Mouse (Mus musculus) limb, embryonic 11.5 days (tissue): ENCODE measurements around the gene Smim24. TPM values are rescaled to one million over a fixed set of nuclear protein-coding genes. Genes with fewer than 3 reads are reported as not detected.

Source experiments
- ATAC-seq: fragments of 200-750 bp; cut with Nextera tagmentation; 2 replicates; pipeline ENCODE4 v1.8.0; 2017; ENCODE audit warnings: low read depth; ENCODE audit not compliant: insufficient number of reproducible peaks, low FRiP score, low TSS enrichment
- DNase-seq: peaks from one replicate; pipeline ENCODE4 v3.0.0-alpha.2; 2015; ENCODE audit warnings: low spot score
- H3K27ac ChIP-seq: fragments of 300-500 bp; sonication (generic); replicated peaks from 2 replicates; pipeline ENCODE4 v1.5.1; 2014; ENCODE audit warnings: low read depth, mild to moderate bottlenecking, low read length
- H3K27me3 ChIP-seq: fragments of 300-500 bp; sonication (generic); 2 replicates; pipeline ENCODE4 v1.6.1; 2014; ENCODE audit warnings: mild to moderate bottlenecking, low read length, mixed read lengths; ENCODE audit not compliant: control insufficient read depth, insufficient read depth
- H3K36me3 ChIP-seq: fragments of 300-500 bp; sonication (generic); 2 replicates; pipeline ENCODE4 v1.6.1; 2014; ENCODE audit warnings: mild to moderate bottlenecking, low read length, moderate library complexity, mixed read lengths; ENCODE audit not compliant: control insufficient read depth, insufficient read depth
- H3K4me1 ChIP-seq: fragments of 300-500 bp; sonication (generic); 2 replicates; pipeline ENCODE4 v1.6.1; 2014; ENCODE audit warnings: low read length, mixed read lengths; ENCODE audit not compliant: control insufficient read depth, insufficient read depth
- H3K4me2 ChIP-seq: fragments of 300-500 bp; sonication (generic); 2 replicates; pipeline ENCODE4 v1.6.1; 2014; ENCODE audit warnings: low read depth, mild to moderate bottlenecking, moderate library complexity; ENCODE audit not compliant: severe bottlenecking
- H3K4me3 ChIP-seq: fragments of 300-500 bp; sonication (generic); 2 replicates; pipeline ENCODE4 v1.5.1; 2014; ENCODE audit warnings: low read depth, low read length
- H3K9ac ChIP-seq: fragments of 300-500 bp; sonication (generic); 2 replicates; pipeline ENCODE4 v1.6.1; 2014; ENCODE audit warnings: mild to moderate bottlenecking, low read length
- H3K9me3 ChIP-seq: fragments of 300-500 bp; sonication (generic); 2 replicates; pipeline ENCODE4 v1.6.1; 2016; ENCODE audit warnings: low read length; ENCODE audit not compliant: control insufficient read depth
- WGBS: fragments of 180-500 bp; shearing (Covaris S2); extraction: QIAGEN DNeasy Blood & Tissue Kit; methylation state at CpG from one replicate; pipeline ENCODE4 v1.1.7; 2014; 5-methylcytosine and 5-hydroxymethylcytosine counted together
- polyA plus RNA-seq: library from polyadenylated mRNA; unstranded; fragments of >200 nt; fragmentation: Nextera tagmentation; extraction: Ambion mirVana; gene quantifications from 2 replicates; pipeline ENCODE4 v1.2.1, GENCODE M21; 2014

Smim24 gene
- polyA plus RNA-seq, 1 experiment from 2014 or later, result 3.4 TPM

DNA sequence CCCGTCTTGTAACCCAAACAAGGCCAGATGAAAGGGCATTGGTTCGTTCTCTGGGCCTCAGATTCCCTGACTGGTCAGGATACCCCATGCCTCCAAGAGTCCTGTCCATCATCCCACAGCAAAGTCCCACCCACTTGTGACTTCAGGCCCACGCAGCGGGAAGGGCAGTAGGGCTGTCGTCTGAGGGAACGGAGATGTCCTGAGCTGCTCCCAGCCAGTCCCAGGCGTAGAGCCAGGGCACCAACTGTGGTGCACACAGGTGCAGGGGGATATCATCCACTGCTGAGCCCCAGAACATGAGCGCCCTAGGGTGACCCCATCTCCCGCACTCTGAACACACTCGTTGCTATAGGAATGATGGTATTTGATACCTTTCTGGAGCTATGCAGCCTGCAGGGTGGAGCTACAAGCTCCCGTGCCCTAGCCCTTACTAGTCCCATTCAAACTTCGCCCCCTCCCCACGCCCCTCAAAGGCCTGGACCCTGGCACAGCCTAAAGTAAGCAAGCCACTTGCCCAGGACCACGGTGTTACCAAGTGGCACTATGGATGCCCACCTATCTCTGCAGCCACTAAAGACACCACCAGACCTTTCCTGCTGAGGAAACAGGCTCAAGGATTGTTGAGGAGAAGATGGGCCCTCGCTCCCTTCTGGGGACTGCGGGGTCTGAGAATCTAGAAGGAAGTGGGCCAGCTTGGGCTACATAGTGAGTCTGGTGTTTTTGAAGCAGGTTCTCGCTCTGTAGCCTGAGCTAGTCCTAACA, 22.9 kb downstream of the Smim24 start:
- Histone ChIP-seq H3K4me3 (no peak overlapping the region), H3K9ac (peak overlapping the region; percentile 22; the same call in 1 of the 2 replicates), H3K27ac (0 out of 2 replicates have a peak overlapping the region, but pooled peaks have one; percentile 33), H3K9me3 (no peaks in the 10 kb centered on the region), H3K36me3 (no peaks in the 10 kb centered on the region), H3K4me2 (no peak overlapping the region), H3K27me3 (no peaks in the 10 kb centered on the region), H3K4me1 (peaks cover 49% of the 10 kb centered on the region)
- DNase-seq, result no peak
- WGBS, result 66% methylated on average over 17 of the region's 17 CpGs
- no peak for ATAC-seq

DNA sequence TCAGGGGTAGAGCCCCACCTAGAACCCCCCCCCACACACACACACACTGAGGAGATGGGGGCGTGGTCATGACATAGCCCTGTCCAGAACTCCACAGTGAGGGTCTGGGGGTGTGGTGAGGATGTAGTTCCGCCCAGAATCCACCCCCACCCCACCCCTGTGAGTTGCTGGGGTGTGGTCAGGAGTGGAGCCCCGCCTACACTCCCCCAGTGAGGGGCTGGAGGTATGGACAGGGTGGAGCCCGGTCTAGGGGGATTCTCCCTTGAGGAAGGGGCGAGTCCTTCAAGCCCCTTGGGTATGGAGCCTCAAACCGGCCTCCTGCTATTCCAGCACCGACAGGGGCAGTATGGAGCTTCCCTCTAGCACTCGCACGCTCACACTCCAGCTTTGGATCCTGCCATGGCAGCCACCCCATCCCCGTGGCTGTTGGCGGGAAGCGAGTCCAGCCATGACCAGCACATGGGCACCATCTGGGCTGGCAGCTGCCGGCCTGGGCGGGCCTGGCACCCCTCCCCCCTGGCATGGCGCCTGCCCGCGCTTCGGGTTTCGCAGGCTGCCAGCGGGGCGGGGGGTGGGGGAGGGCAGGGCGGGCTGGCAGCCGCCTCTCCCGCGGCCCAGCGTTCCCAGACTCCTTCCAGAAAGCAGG, 23.9 kb downstream of the Smim24 start:
- H3K4me1 ChIP-seq, result peaks cover 49% of the 10 kb centered on the region
- peak overlapping the region; percentile 52 for H3K9ac ChIP-seq
- no peaks in the 10 kb centered on the region for H3K36me3 ChIP-seq
- ATAC-seq (peak; percentile 70), DNase-seq (peak; percentile 83)
- H3K27me3 ChIP-seq, result no peaks in the 10 kb centered on the region
- no peaks in the 10 kb centered on the region for H3K9me3 ChIP-seq
- H3K4me2 ChIP-seq, result peak overlapping the region; percentile 72
- peak overlapping the region; percentile 30; the same call in 1 of the 2 replicates for H3K27ac ChIP-seq
- peak overlapping the region; percentile 28 for H3K4me3 ChIP-seq
- 2% methylated on average over 18 of the region's 26 CpGs for WGBS

DNA sequence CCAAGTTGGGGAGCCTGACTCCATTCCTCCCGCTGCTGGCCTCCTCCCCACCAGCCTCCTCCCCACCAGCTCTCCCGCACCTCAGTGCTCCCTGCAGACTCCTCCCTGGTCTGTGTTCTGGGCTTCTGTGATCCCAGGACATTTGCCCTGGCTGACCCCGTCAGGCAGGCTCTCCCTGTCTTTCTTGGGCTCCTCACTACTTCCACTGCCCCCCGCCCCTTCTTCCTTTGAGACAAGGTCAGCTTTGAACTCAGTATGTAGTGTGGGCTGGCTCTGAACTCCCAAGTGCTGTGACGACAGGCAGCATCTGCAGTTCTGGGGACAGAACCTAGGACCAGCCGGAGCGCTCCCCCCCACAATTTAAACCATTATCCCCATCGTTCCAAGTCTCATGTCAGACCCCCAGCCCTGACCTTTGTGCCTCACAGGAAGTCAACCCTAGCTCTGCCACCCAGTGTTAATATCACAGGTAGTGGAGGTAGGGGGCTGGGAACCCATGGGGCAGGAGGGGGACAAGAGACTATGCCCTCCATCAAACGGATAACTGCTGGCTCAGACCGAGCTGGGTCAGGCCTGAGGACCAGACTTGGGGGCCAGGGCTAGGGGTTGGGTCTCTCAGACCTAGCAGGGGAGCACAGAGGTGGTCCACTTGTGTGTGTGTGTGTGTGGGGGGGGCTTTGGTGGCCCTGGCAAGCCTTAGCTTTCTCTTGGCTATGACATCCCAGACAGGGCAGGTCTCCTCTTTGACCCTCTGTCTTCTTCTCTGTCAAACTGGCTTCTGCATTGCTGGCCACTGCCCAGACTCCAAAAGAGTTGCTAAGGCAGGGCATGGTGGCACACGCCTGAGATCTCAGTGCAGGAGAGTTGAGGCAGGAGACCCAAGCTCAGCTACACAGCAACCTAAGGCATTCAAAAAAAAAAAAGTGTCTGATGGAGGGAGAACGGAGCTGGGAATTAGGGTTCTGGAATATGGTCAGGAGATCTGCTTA, 24.7 kb downstream of the Smim24 start:
- Histone ChIP-seq H3K9ac (peak overlapping the region; percentile 52), H3K36me3 (no peaks in the 10 kb centered on the region), H3K4me1 (peaks cover 49% of the 10 kb centered on the region), H3K9me3 (no peaks in the 10 kb centered on the region), H3K4me3 (peak overlapping the region; percentile 28), H3K27ac (no peak overlapping the region; the same call in 1 of the 2 replicates), H3K4me2 (peak overlapping the region; percentile 72), H3K27me3 (no peaks in the 10 kb centered on the region)
- DNase-seq (no peak), ATAC-seq (no peak)
- WGBS, result 45% methylated on average over 12 of the region's 12 CpGs

DNA sequence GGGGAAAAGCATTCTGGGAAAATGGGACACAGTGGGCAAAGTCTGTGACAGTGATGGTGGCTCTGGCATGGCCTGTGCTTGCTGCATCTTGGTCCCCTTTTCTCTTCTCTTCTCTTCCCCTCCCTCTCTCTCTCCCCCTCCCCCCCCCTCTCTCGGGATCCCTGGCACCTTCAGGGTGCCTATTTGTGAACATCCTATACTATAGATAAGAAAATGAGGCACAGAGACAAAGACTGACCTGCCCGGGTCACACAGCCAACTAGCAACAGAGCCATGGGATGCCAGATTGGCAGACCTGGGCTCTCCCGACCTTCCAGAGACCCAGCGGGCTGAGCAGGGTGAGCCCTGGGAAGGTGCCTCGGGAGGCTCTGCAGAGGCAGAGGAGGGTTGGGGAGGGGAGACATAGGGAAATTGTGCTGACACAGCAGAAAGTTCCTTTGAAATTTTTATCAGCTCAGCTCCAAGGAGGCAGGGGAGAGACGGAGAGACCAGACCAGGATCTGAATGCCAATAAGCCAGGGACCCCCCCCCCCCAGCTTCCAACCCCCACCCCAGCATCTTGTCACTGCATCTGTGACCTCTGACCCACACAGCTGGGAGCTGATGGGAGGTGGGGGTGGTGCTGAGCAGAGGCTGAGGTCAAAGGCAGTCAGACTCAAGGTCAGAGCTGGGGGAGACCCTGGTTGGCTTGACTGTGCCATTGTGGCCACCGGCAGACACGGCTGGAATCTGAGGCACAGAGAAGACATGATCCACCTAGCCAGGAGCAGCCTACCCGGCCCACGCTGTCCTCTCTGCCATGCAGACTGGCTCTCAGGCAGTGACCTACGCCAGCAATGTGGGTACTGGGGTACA, 25.6 kb downstream of the Smim24 start:
- 39% methylated on average over 11 of the region's 11 CpGs for WGBS
- no peaks in the 10 kb centered on the region for H3K27me3 ChIP-seq
- ATAC-seq, result no peak
- no peak overlapping the region for H3K4me2 ChIP-seq
- peaks cover 46% of the 10 kb centered on the region for H3K4me1 ChIP-seq
- H3K9me3 ChIP-seq, result no peaks in the 10 kb centered on the region
- H3K36me3 ChIP-seq, result no peaks in the 10 kb centered on the region
- no peak for DNase-seq
- H3K9ac ChIP-seq, result no peak overlapping the region
- no peak overlapping the region for H3K4me3 ChIP-seq
- no peak overlapping the region for H3K27ac ChIP-seq

DNA sequence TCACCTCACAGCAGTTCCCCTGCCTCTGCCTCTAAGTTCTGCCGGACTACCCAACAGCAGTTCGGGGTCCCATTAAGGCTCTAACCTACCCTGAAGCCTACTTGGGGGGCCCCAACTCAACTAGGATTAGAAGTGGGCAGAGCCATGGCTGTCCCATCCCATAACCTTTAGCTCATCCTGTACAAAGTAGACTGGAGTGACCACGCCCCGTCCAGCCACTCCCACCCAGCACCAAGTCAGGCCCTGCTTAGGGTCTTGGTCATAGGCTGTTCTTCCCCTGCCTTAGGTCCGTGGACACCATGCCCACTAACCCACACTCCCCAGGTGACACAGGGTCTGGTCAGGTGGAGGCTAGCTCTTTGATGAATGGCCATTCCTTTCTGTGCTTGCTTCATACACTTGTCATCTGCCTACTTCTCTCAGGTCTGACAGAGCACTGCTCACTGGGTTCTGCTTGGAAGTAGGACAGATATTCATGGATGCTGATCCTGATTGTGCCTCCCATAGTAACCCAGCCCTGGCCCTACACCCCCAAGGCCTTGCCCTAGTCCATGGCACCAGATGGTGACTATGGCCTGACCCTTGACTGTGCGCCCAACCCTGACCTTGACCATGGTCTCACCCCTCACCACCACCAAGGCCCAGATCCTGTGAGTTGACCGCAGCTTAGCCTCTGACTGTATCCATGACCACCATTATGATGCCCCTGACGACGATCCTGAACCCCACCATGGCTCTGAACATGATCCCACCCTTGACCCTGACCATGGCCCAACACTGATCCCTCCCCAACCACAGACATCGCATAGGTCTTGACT, 26.5 kb downstream of the Smim24 start:
- 90% methylated on average over 10 of the region's 10 CpGs for WGBS

DNA sequence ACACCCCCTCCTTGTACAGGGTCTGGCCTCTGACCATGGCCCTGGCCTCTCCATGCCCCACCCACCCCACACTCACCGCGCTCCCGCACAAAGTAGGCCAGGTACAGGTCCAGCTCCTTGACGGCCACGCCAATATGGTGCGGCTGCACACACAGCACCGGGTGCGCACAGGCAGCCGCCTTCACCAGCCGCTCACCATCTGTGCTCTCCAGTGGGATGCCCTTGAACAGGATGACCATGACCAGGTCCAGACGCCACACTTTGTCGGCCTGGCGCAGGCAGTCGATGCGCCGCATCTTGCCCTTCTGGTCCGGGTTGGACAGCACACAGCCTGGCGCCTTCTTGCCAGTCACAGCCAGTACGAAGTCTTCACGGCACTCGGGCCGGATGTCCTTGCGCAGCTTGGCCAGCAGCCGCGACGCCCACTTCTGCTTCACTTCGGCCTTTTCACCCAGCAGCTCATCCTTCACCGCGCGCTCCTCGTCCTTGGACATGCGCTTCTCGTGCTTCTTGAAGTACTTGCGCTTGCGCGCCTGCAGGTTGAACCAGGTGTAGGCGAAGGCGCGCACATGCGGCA, 27.4 kb downstream of the Smim24 start:
- Histone ChIP-seq H3K27ac (no peak overlapping the region), H3K9ac (no peak overlapping the region), H3K4me2 (no peak overlapping the region), H3K36me3 (no peaks in the 10 kb centered on the region), H3K4me3 (no peak overlapping the region), H3K4me1 (peaks cover 32% of the 10 kb centered on the region), H3K27me3 (peaks cover 9% of the 10 kb centered on the region), H3K9me3 (no peaks in the 10 kb centered on the region)
- 87% methylated on average over 40 of the region's 40 CpGs for WGBS
- ATAC-seq, result no peak
- DNase-seq, result no peak

More for the DNA sequence above, 26.5 kb downstream of the Smim24 start:
- Histone ChIP-seq H3K27me3 (no peaks in the 10 kb centered on the region), H3K4me3 (no peak overlapping the region), H3K9me3 (no peaks in the 10 kb centered on the region), H3K9ac (no peak overlapping the region), H3K36me3 (no peaks in the 10 kb centered on the region), H3K27ac (no peak overlapping the region), H3K4me1 (peaks cover 37% of the 10 kb centered on the region), H3K4me2 (no peak overlapping the region)
- ATAC-seq (no peak), DNase-seq (no peak)
